Mouse (Mus musculus) midbrain, embryonic 16.5 days (tissue): ENCODE data around the gene Hoxc11. TPM values are rescaled to one million over a fixed set of nuclear protein-coding genes. Genes with fewer than 3 reads are reported as not detected.

Source experiments
- ATAC-seq: fragments of 200-750 bp; cut with Nextera tagmentation; 2 replicates; pipeline ENCODE4 v1.8.0; 2017; ENCODE audit warnings: moderate TSS enrichment
- H3K27ac ChIP-seq: fragments of 300-500 bp; sonication (generic); 2 replicates; pipeline ENCODE4 v1.5.1; 2014; ENCODE audit warnings: mild to moderate bottlenecking, low read length, mixed read lengths
- H3K27me3 ChIP-seq: fragments of 300-500 bp; sonication (generic); 2 replicates; pipeline ENCODE4 v1.6.1; 2014; ENCODE audit warnings: low read depth, low read length, mixed read lengths; ENCODE audit not compliant: control insufficient read depth, insufficient read depth
- H3K36me3 ChIP-seq: fragments of 300-500 bp; sonication (generic); 2 replicates; pipeline ENCODE4 v1.6.1; 2014; ENCODE audit warnings: mild to moderate bottlenecking, low read length, moderate library complexity, mixed read lengths; ENCODE audit not compliant: control insufficient read depth, insufficient read depth
- H3K4me1 ChIP-seq: fragments of 300-500 bp; sonication (generic); 2 replicates; pipeline ENCODE4 v1.6.1; 2014; ENCODE audit warnings: mild to moderate bottlenecking, low read length, mixed read lengths; ENCODE audit not compliant: control insufficient read depth, insufficient read depth
- H3K4me2 ChIP-seq: fragments of 300-500 bp; sonication (generic); 2 replicates; pipeline ENCODE4 v1.6.1; 2014; ENCODE audit warnings: mild to moderate bottlenecking, low read length, mixed read lengths
- H3K4me3 ChIP-seq: fragments of 300-500 bp; sonication (generic); 2 replicates; pipeline ENCODE4 v1.5.1; 2014; ENCODE audit warnings: low read depth, mild to moderate bottlenecking, low read length, moderate library complexity, mixed read lengths
- H3K9ac ChIP-seq: fragments of 300-500 bp; sonication (generic); 2 replicates; pipeline ENCODE4 v1.6.1; 2014; ENCODE audit warnings: low read depth, low read length, mixed read lengths
- H3K9me3 ChIP-seq: fragments of 300-500 bp; sonication (generic); replicated peaks from 2 replicates; pipeline ENCODE4 v1.6.1; 2014; ENCODE audit warnings: mild to moderate bottlenecking, low read length, mixed read lengths; ENCODE audit not compliant: control insufficient read depth, poor library complexity, severe bottlenecking
- WGBS: fragments of 180-500 bp; shearing (Covaris S2); extraction: QIAGEN DNeasy Blood & Tissue Kit; methylation state at CpG from one replicate; pipeline ENCODE4 v1.1.7; 2014; 5-methylcytosine and 5-hydroxymethylcytosine counted together
- polyA plus RNA-seq: library from polyadenylated mRNA; unstranded; fragments of >200 nt; fragmentation: Nextera tagmentation; extraction: Ambion mirVana; gene quantifications from 2 replicates; pipeline ENCODE4 v1.2.1, GENCODE M21; 2015

Hoxc11 gene
- polyA plus RNA-seq, 1 experiment from 2014 or later = not detected

- Histone ChIP-seq H3K4me1 (peaks cover 4% of the 10 kb centered on the region; the same call in 1 of the 2 replicates), H3K4me2 (no peak overlapping the region), H3K9me3 (no peaks in the 10 kb centered on the region), H3K4me3 (no peak overlapping the region), H3K27ac (no peak overlapping the region), H3K27me3 (peaks cover 85% of the 10 kb centered on the region), H3K36me3 (no peaks in the 10 kb centered on the region), H3K9ac (no peak overlapping the region)
- ATAC-seq = no peak
- WGBS = 2% methylated on average over 3 of the region's 3 CpGs
These were observed 43.2 kb downstream of the Hoxc11 start for GRCm38 (mm10) chr15:102997431-102997830.

GRCm38 (mm10) chr15:102997939-102998355 is 43.7 kb downstream of the Hoxc11 start, which contains the start of gene Hoxc6:
Gene Hoxc6, plus strand, starts transcription at chr15:102998257.
- WGBS = 1% methylated on average over 19 of the region's 19 CpGs
- Histone ChIP-seq H3K4me1 (peaks cover 4% of the 10 kb centered on the region; the same call in 1 of the 2 replicates), H3K4me3 (peak within 1 kb of the TSS; percentile 31), H3K4me2 (peak within 1 kb of the TSS; percentile 55), H3K27ac (no peak within 1 kb of the TSS), H3K9ac (no peak within 1 kb of the TSS), H3K9me3 (no peaks in the 10 kb centered on the region), H3K36me3 (no peaks in the 10 kb centered on the region), H3K27me3 (peaks cover 85% of the 10 kb centered on the region)
- ATAC-seq = no peak

GRCm38 (mm10) chr15:102998608-102999182 is 44.5 kb downstream of the Hoxc11 start:
- Histone ChIP-seq H3K4me1 (peaks cover 4% of the 10 kb centered on the region; the same call in 1 of the 2 replicates), H3K9ac (no peak overlapping the region), H3K9me3 (no peaks in the 10 kb centered on the region), H3K4me3 (peak overlapping the region; percentile 31), H3K4me2 (peak overlapping the region; percentile 55; the same call in 1 of the 2 replicates), H3K36me3 (no peaks in the 10 kb centered on the region), H3K27me3 (peaks cover 86% of the 10 kb centered on the region), H3K27ac (no peak overlapping the region)
- 0% methylated on average over 19 of the region's 19 CpGs for WGBS
- ATAC-seq = no peak

- WGBS = under 1% methylated on average over 33 of the region's 33 CpGs
- H3K36me3 ChIP-seq = no peaks in the 10 kb centered on the region
- H3K4me1 ChIP-seq = peaks cover 4% of the 10 kb centered on the region; the same call in 1 of the 2 replicates
- H3K9me3 ChIP-seq = no peaks in the 10 kb centered on the region
- H3K4me3 ChIP-seq = peak overlapping the region; percentile 31
- peaks cover 91% of the 10 kb centered on the region for H3K27me3 ChIP-seq
- H3K9ac ChIP-seq = no peak overlapping the region
- H3K27ac ChIP-seq = no peak overlapping the region
- peak overlapping the region; percentile 55 for H3K4me2 ChIP-seq
- ATAC-seq = no peak
These were observed 45.1 kb downstream of the Hoxc11 start for GRCm38 (mm10) chr15:102999183-102999831.

GRCm38 (mm10) chr15:102999955-103000354 is 45.7 kb downstream of the Hoxc11 start:
- no peak overlapping the region for H3K27ac ChIP-seq
- peaks cover 92% of the 10 kb centered on the region for H3K27me3 ChIP-seq
- no peaks in the 10 kb centered on the region for H3K36me3 ChIP-seq
- no peak for ATAC-seq
- H3K4me3 ChIP-seq = no peak overlapping the region
- H3K9me3 ChIP-seq = no peaks in the 10 kb centered on the region
- H3K9ac ChIP-seq = no peak overlapping the region
- no peak overlapping the region for H3K4me2 ChIP-seq
- H3K4me1 ChIP-seq = peaks cover 4% of the 10 kb centered on the region; the same call in 1 of the 2 replicates
- 3% methylated on average over 11 of the region's 11 CpGs for WGBS

- no peak overlapping the region for H3K27ac ChIP-seq
- peaks cover 90% of the 10 kb centered on the region for H3K27me3 ChIP-seq
- ATAC-seq = no peak
- H3K9me3 ChIP-seq = no peaks in the 10 kb centered on the region
- no peak overlapping the region for H3K4me2 ChIP-seq
- WGBS = 3% methylated on average over 24 of the region's 24 CpGs
- H3K36me3 ChIP-seq = no peaks in the 10 kb centered on the region
- peaks cover 4% of the 10 kb centered on the region; the same call in 1 of the 2 replicates for H3K4me1 ChIP-seq
- no peak overlapping the region for H3K9ac ChIP-seq
- H3K4me3 ChIP-seq = no peak overlapping the region
These were observed 46.3 kb downstream of the Hoxc11 start for GRCm38 (mm10) chr15:103000501-103000901.

GRCm38 (mm10) chr15:103001370-103001769 is 47.1 kb downstream of the Hoxc11 start:
- Histone ChIP-seq H3K27me3 (peaks cover 90% of the 10 kb centered on the region), H3K36me3 (no peaks in the 10 kb centered on the region), H3K27ac (no peak overlapping the region), H3K4me2 (no peak overlapping the region), H3K4me1 (peaks cover 4% of the 10 kb centered on the region; the same call in 1 of the 2 replicates), H3K4me3 (no peak overlapping the region), H3K9me3 (no peaks in the 10 kb centered on the region), H3K9ac (no peak overlapping the region)
- WGBS = 8% methylated on average over 2 of the region's 2 CpGs
- no peak for ATAC-seq

- Histone ChIP-seq H3K27me3 (peaks cover 91% of the 10 kb centered on the region), H3K4me1 (peaks cover 4% of the 10 kb centered on the region; the same call in 1 of the 2 replicates), H3K27ac (no peak overlapping the region), H3K4me3 (no peak overlapping the region), H3K9ac (no peak overlapping the region), H3K9me3 (no peaks in the 10 kb centered on the region), H3K36me3 (no peaks in the 10 kb centered on the region), H3K4me2 (no peak overlapping the region)
- ATAC-seq = no peak
- 4% methylated on average over 4 of the region's 4 CpGs for whole genome bisulfite sequencing
These were observed 47.9 kb downstream of the Hoxc11 start for GRCm38 (mm10) chr15:103002156-103002555.

GRCm38 (mm10) chr15:103002821-103003448 is 48.7 kb downstream of the Hoxc11 start:
- 1% methylated on average over 12 of the region's 13 CpGs for WGBS
- no peak for ATAC-seq
- Histone ChIP-seq H3K27ac (no peak overlapping the region), H3K4me2 (no peak overlapping the region), H3K4me1 (peaks cover 4% of the 10 kb centered on the region; the same call in 1 of the 2 replicates), H3K27me3 (peaks cover 93% of the 10 kb centered on the region), H3K9me3 (no peaks in the 10 kb centered on the region), H3K36me3 (no peaks in the 10 kb centered on the region), H3K4me3 (no peak overlapping the region), H3K9ac (no peak overlapping the region)
